Mouse (Mus musculus): ENCODE measurements around the gene Nck2. TPM values are rescaled to one million over a fixed set of nuclear protein-coding genes. Genes with fewer than 3 reads are reported as not detected.

Gene Nck2
- polyA plus RNA-seq, 1 experiment from 2014 or later, result 38.1 TPM

DNA sequence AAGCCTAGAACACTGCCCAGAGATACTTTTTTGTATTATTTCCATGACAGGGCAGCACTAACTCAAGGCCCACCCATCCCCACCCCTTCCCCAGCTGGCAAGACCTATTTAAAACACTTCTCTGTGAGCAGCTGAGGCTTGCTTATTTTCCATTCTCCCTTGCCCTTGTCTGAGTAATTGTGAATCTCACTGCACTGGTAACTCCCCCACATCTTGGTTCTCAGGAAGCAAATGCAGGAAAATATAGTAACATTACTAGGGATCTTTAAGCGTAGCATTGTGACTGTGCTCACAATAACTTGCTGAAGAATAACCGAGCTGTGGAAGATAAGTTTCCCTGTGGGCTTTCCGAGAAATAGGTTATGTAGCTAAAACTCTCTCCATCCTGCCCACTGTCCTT lies 24.6 kb downstream of the Nck2 start:
- Histone ChIP-seq H3K27me3 (replicated peaks; ENCODE audit: control insufficient read depth, insufficient read depth, low read length) (no peaks in the 10 kb centered on the region), H3K4me2 (ENCODE audit: low read length) (no peak overlapping the region), H3K36me3 (ENCODE audit: control insufficient read depth, insufficient read depth, low read length) (no peaks in the 10 kb centered on the region), H3K9me3 (ENCODE audit: control insufficient read depth, low read length) (no peaks in the 10 kb centered on the region), H3K4me3 (ENCODE audit: low read depth, low read length) (no peak overlapping the region), H3K9ac (ENCODE audit: low read length) (no peak overlapping the region), H3K4me1 (replicated peaks; ENCODE audit: control insufficient read depth, insufficient read depth, low read length) (peaks cover 45% of the 10 kb centered on the region), H3K27ac (ENCODE audit: low read depth) (no peak overlapping the region)
- no peak for DNase-seq (ENCODE audit: low spot score)
- no peak for ATAC-seq (replicated peaks; ENCODE audit: low FRiP score, low TSS enrichment, low read depth)
- 78% methylated on average over 3 of the region's 3 CpGs for WGBS

DNA sequence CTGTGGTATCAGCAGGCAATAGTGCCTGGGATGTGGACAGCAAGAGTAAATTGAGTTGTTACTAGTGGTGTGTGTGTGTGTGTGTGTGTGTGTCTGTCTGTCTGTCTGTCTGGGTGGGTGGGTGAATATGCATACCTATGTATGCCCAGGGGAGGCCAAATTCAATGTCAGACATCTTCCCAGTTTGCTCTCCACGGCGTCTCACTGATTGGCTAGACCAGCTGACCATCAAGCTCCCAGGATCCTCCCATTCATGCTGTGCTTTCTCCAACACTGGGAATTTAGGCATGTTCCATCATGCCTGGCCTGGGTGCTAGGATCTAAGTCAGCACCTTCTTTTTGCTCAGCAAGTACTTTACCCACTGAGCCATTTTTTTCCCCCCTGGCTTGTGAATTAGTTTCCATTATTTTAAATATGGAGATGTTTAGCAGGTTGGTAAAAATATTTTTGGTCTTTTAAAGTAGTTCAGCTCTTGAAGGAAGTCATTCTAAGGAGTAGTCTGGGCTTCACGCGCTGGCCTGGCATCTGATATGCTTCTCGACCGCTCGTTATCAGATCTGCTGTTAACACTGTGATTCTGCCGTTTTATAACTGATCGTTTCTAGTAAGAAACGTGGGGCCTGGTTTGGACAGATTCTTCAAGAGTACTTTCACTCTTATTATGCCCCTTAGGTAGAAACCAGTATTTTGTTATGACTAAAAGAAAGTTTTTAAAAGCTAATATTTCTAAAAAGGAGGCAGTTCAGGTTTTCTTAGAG lies 26.2 kb downstream of the Nck2 start:
- H3K4me1 ChIP-seq (replicated peaks; ENCODE audit: control insufficient read depth, insufficient read depth, low read length), result peaks cover 49% of the 10 kb centered on the region
- H3K27me3 ChIP-seq (replicated peaks; ENCODE audit: control insufficient read depth, insufficient read depth, low read length), result no peaks in the 10 kb centered on the region
- no peak overlapping the region for H3K4me3 ChIP-seq (ENCODE audit: low read depth, low read length)
- DNase-seq (ENCODE audit: low spot score) (no peak), ATAC-seq (replicated peaks; ENCODE audit: low FRiP score, low TSS enrichment, low read depth) (no peak)
- H3K9ac ChIP-seq (ENCODE audit: low read length), result no peak overlapping the region
- H3K9me3 ChIP-seq (ENCODE audit: control insufficient read depth, low read length), result no peaks in the 10 kb centered on the region
- H3K36me3 ChIP-seq (ENCODE audit: control insufficient read depth, insufficient read depth, low read length), result no peaks in the 10 kb centered on the region
- WGBS, result 73% methylated on average over 10 of the region's 10 CpGs
- H3K4me2 ChIP-seq (ENCODE audit: low read length), result no peak overlapping the region
- H3K27ac ChIP-seq (ENCODE audit: low read depth), result no peak overlapping the region

DNA sequence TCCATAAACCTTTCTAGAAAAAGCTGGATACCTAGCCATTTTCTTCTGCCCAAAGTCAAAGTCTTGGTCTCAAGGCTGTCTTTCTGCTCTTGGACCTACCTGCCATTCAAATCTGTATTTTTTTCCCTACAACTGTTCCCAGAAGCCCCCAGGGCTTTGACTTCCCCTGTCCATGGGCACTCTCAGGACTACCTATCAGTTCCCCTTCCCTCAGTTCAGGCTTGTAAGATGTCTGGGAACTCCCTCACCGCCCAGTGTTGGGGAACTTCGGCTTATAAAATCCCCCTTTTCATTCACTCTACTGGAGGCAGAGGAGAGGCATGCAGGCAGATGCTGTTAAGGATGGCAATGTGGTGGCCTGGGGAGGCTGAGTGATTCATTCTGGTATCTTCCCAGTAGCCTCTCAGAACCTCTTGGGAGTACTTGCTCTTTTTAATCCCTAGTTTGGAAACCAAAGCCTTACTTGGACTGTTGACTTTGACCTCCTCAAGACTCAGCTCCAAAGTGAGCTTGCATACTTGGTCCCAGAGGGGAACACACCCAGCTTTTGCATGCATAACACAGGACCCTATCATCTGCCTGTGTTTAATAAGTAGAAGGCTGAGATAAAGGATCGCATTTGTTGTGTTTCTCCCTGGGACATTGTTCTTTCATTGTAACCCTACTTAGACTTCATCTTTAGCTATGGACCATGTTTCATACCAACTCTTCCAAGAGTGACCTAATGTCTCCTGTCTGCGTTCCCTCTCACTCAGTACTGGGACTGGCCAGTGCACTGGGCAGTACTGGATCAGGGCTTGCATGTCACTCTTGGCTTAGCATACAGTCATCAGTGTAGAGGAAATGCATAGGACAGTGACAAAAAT lies 27.0 kb downstream of the Nck2 start:
- no peak for ATAC-seq (replicated peaks; ENCODE audit: low FRiP score, low TSS enrichment, low read depth)
- no peak for DNase-seq (ENCODE audit: low spot score)
- Histone ChIP-seq H3K4me3 (ENCODE audit: low read depth, low read length) (no peak overlapping the region), H3K27me3 (replicated peaks; ENCODE audit: control insufficient read depth, insufficient read depth, low read length) (no peaks in the 10 kb centered on the region), H3K9ac (ENCODE audit: low read length) (no peak overlapping the region), H3K27ac (ENCODE audit: low read depth) (no peak overlapping the region), H3K4me1 (replicated peaks; ENCODE audit: control insufficient read depth, insufficient read depth, low read length) (peaks cover 41% of the 10 kb centered on the region), H3K36me3 (ENCODE audit: control insufficient read depth, insufficient read depth, low read length) (no peaks in the 10 kb centered on the region), H3K9me3 (ENCODE audit: control insufficient read depth, low read length) (no peaks in the 10 kb centered on the region), H3K4me2 (ENCODE audit: low read length) (no peak overlapping the region)
- WGBS, result 90% methylated on average over 4 of the region's 4 CpGs

DNA sequence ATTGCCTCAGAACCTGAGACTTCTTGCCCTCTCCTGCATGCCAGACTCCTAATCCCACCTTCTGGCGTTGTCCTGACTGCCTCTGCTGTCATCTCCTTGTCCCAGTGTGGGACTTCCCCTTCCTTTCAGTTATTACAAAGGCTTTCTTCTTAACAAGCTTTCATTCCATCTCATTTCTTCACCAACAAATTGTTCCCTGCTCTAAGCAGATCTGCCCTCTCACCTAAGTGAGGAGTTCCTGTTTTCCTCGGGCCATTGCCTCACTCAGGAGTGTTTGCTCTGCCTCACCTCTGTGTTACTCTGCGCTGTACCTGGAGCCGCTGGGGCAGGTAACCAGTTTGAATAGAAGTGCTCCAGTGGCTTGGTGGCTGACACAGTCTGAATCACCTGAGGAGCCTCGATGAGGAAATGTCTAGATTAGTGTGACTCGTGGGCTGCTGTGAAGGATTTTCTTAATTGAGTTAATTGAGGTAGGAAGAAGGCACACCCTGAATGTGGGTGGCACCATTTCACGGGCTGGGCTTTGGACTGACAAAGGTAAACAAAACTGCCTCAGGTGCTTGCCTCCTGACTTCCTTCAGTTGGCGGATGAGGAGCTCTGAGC lies 27.8 kb downstream of the Nck2 start:
- no peak overlapping the region for H3K9ac ChIP-seq (ENCODE audit: low read length)
- H3K27me3 ChIP-seq (replicated peaks; ENCODE audit: control insufficient read depth, insufficient read depth, low read length), result no peaks in the 10 kb centered on the region
- no peak overlapping the region for H3K4me3 ChIP-seq (ENCODE audit: low read depth, low read length)
- H3K9me3 ChIP-seq (ENCODE audit: control insufficient read depth, low read length), result no peaks in the 10 kb centered on the region
- ATAC-seq (replicated peaks; ENCODE audit: low FRiP score, low TSS enrichment, low read depth), result peak; percentile 57; the same call in 1 of the 2 replicates
- no peaks in the 10 kb centered on the region for H3K36me3 ChIP-seq (ENCODE audit: control insufficient read depth, insufficient read depth, low read length)
- H3K4me2 ChIP-seq (ENCODE audit: low read length), result no peak overlapping the region
- no peak overlapping the region for H3K27ac ChIP-seq (ENCODE audit: low read depth)
- WGBS, result 63% methylated on average over 8 of the region's 8 CpGs
- H3K4me1 ChIP-seq (replicated peaks; ENCODE audit: control insufficient read depth, insufficient read depth, low read length), result peaks cover 38% of the 10 kb centered on the region
- DNase-seq (ENCODE audit: low spot score), result no peak

DNA sequence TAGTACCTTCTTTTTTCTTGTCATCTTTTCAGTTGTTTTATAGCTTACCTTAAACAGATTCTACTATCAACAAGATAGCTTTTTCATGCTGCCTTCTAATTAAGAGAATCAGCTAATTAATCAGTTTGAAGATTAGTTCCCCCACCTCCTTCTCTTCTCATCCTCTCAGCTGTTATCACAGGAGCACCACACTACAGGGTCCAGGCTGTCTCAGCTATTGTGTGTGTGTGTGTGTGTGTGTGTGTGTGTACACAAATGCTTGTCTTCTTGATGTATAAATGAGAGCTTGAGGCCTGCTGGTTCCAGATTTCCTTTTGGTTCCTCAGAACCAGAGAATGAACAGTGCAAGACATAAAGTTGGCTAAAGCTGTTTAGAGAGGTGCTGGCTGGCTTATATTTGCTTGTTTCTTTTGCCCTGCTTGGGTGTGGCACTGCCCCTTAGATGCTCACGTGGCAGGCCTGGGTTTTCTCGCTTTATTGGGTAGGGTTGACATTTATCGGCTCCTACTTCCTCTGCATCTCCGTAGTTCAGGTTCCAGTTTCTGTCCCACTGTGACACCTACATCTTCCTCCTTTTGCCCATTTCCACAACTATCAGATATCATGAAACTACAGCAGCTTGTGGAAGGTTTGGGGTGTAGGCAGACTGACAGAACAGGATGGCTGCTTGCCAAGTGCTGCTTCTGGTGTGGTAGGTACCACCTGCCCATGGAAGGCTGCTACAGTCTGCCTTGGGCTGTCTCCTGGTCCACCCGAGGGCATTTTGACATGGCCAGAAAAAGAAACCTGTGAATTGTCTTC lies 29.6 kb downstream of the Nck2 start:
- no peak for ATAC-seq (replicated peaks; ENCODE audit: low FRiP score, low TSS enrichment, low read depth)
- no peak overlapping the region for H3K9ac ChIP-seq (ENCODE audit: low read length)
- no peak overlapping the region for H3K4me3 ChIP-seq (ENCODE audit: low read depth, low read length)
- DNase-seq (ENCODE audit: low spot score), result no peak
- no peak overlapping the region for H3K27ac ChIP-seq (ENCODE audit: low read depth)
- H3K4me2 ChIP-seq (ENCODE audit: low read length), result no peak overlapping the region
- H3K9me3 ChIP-seq (ENCODE audit: control insufficient read depth, low read length), result no peaks in the 10 kb centered on the region
- H3K27me3 ChIP-seq (replicated peaks; ENCODE audit: control insufficient read depth, insufficient read depth, low read length), result no peaks in the 10 kb centered on the region
- H3K36me3 ChIP-seq (ENCODE audit: control insufficient read depth, insufficient read depth, low read length), result no peaks in the 10 kb centered on the region
- 75% methylated on average over 5 of the region's 5 CpGs for WGBS
- peaks cover 25% of the 10 kb centered on the region for H3K4me1 ChIP-seq (replicated peaks; ENCODE audit: control insufficient read depth, insufficient read depth, low read length)

DNA sequence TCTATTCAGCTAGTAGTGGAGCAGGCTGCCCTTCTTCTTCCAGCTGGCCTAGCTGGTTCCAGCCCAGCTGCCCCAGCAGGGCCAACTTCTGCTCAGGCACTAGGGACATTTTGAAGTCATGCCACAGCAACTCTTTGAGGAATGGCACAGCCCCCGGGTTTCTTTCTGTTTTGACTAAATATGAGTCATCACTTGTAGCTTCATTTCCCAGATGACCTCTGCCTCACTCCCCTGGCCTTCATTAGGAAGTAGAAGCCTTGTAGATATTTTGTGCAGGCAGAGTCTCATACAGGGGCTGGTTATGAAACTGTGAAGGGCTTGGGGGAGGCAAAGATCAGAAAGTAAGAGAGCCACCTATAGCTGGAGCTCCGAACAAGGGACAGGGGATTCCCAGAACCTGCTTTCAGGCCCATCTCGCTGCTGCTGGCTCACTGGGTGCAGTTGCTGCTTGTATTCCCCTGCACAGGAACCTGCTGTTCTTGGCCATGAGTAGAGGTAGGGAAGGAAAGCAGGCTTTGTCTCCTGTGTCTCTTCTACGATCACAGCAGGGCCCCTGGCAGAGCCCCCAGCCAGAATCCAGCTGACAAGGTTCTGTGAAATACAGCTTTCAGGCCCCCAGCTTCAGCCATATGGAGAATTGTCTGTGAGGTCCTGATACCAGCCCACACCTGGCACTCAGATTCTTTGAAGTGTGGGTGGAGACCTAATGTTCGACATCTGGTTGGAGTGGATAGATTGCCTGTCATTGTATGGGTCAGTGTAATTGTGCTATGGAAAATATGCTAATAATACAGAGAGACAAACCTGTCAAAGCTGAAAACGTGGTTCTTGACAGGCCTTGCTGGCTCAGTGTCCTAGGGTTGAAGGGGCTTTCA lies 30.4 kb downstream of the Nck2 start:
- WGBS, result 59% methylated on average over 6 of the region's 6 CpGs
- DNase-seq (ENCODE audit: low spot score), result no peak
- Histone ChIP-seq H3K9me3 (ENCODE audit: control insufficient read depth, low read length) (no peaks in the 10 kb centered on the region), H3K36me3 (ENCODE audit: control insufficient read depth, insufficient read depth, low read length) (no peaks in the 10 kb centered on the region), H3K4me3 (ENCODE audit: low read depth, low read length) (no peak overlapping the region), H3K9ac (ENCODE audit: low read length) (no peak overlapping the region), H3K4me1 (replicated peaks; ENCODE audit: control insufficient read depth, insufficient read depth, low read length) (peaks cover 20% of the 10 kb centered on the region), H3K27ac (ENCODE audit: low read depth) (no peak overlapping the region), H3K27me3 (replicated peaks; ENCODE audit: control insufficient read depth, insufficient read depth, low read length) (no peaks in the 10 kb centered on the region), H3K4me2 (ENCODE audit: low read length) (no peak overlapping the region)
- no peak for ATAC-seq (replicated peaks; ENCODE audit: low FRiP score, low TSS enrichment, low read depth)

DNA sequence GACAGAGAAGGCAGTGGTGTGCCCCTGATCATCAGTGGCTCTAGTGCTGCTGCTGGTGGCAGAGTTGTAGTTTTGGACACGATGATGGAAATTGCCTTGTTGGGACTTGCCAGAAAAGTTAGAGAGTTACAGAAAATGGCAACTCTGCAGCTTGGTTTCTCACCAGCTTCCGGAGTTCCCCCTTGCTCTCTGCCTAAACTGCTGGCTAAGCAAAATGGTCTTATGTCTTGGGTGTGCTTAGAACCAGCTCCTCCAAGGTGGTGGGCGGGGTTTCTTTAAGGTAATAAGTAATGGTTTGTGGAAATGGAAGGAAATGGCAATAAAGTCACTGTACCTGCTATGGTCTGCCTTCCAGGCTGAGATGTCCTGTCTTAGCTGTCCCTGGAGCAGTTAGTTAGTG lies 33.6 kb downstream of the Nck2 start:
- Histone ChIP-seq H3K27me3 (replicated peaks; ENCODE audit: control insufficient read depth, insufficient read depth, low read length) (no peaks in the 10 kb centered on the region), H3K9me3 (ENCODE audit: control insufficient read depth, low read length) (no peaks in the 10 kb centered on the region), H3K4me2 (ENCODE audit: low read length) (no peak overlapping the region), H3K9ac (ENCODE audit: low read length) (no peak overlapping the region), H3K27ac (ENCODE audit: low read depth) (no peak overlapping the region), H3K4me3 (ENCODE audit: low read depth, low read length) (no peak overlapping the region), H3K36me3 (ENCODE audit: control insufficient read depth, insufficient read depth, low read length) (no peaks in the 10 kb centered on the region), H3K4me1 (replicated peaks; ENCODE audit: control insufficient read depth, insufficient read depth, low read length) (peaks cover 13% of the 10 kb centered on the region; the same call in 1 of the 2 replicates)
- 95% methylated on average over 3 of the region's 3 CpGs for WGBS
- no peak for DNase-seq (ENCODE audit: low spot score)
- no peak for ATAC-seq (replicated peaks; ENCODE audit: low FRiP score, low TSS enrichment, low read depth)
